Mouse (Mus musculus): ENCODE data around the gene Gprin1. TPM values are rescaled to one million over a fixed set of nuclear protein-coding genes. Genes with fewer than 3 reads are reported as not detected.

Gene Gprin1
- polyA plus RNA-seq, 1 experiment: 0.09 TPM

DNA sequence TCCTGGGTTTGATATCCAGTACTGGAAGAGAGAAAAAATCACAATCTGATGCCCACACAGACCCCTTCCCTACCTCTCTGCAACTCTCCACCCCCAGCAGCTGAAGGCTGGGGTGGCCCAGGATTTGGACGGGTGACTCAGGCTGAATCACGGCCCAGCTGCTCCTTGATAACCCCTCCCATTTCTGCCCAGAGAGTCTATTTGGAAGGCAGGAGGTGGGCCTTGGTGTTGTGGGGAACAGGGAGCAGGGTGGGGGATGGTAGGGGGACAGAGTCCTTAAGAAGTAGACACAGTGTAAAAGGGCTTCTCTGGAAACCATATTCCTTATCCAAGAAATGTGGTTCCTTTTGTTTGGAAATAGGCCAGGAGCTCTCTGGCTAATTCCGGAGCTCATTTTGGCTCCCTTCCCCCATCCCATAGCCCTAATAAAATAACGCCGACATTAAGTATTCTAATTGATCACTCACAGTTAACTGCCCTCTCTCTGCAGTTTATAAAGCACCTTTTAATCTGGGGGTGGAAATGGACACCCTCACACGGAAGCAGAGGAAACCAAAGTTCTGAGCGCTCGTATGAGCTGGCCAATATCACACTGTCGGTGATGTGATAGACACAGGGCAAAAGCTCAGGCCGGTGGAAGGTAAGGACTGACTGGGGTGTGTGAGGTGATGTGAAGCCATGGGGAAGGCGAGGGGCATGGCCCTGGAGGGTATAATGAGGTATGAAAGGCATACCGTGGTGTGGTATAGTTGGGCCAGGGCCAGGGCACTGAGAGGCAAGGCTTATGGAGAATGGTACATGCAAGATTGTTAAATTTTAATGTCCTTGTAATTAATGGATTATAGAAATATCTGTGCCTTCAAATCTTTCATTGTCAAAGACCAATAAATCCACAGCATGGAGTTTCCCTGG, 4.8 kb upstream of the Gprin1 start:
- Histone ChIP-seq H3K4me3 (replicated peaks; ENCODE audit: extremely low read depth, low read depth, low read length) (no peak overlapping the region), H3K4me1 (ENCODE audit: control insufficient read depth, insufficient read depth, low read length) (0 out of 2 replicates have a peak, but pooled peaks cover 3% of the 10 kb centered on the region)
- no peak for DNase-seq
- 36% methylated on average over 12 of the region's 12 CpGs for WGBS
- TF ChIP-seq CTCF (IDR thresholded peaks at IDR 0.05; ENCODE audit: insufficient read depth, low read length) (no peak), POLR2A (IDR thresholded peaks at IDR 0.05; ENCODE audit: borderline replicate concordance, extremely low read depth, low read depth, low read length) (no peak)

DNA sequence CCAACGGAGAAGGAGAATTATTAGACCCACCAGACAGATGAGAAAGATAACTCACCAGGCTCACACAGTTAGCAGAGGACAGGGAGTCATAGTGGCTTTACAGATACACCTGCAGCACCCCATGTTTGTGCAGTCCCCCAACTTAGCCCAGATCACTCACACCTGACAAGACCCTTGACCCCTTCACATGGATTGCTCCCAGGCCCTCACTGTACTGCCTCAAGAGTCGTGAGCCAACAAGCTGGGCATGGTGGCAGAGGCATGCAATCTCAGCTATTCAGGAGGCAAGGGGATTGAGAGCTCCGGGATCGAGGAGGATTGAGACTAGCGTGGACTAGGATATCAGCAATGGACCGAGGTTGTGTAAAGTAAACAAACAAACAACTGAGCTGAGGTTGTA, 4.1 kb upstream of the Gprin1 start:
- TF ChIP-seq CTCF (IDR thresholded peaks at IDR 0.05; ENCODE audit: insufficient read depth, low read length): no peak
- no peak for TF ChIP-seq POLR2A (IDR thresholded peaks at IDR 0.05; ENCODE audit: borderline replicate concordance, extremely low read depth, low read depth, low read length)
- DNase-seq: no peak
- WGBS: 45% methylated on average over 6 of the region's 6 CpGs
- Histone ChIP-seq H3K4me3 (replicated peaks; ENCODE audit: extremely low read depth, low read depth, low read length) (no peak overlapping the region), H3K4me1 (ENCODE audit: control insufficient read depth, insufficient read depth, low read length) (0 out of 2 replicates have a peak, but pooled peaks cover 3% of the 10 kb centered on the region)

DNA sequence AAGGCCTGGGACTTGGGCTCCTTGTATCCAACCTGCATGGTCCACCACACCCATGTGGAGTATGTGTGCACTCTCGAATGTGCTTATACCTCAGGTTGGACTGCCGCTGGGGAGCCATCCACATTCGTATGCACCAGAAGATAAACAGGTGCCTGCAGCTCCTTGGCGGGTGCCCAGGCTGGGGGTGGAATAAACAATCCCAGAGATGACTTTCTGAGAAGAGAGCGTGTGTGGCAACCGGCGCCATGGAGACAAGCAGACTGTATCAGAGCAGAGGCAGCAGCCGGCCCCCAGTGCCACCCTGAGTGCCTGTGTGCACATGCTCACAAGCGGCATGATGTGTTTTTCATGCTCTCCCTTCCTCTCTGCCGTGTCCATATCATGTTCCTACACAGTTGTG, 3.0 kb upstream of the Gprin1 start:
- Histone ChIP-seq H3K4me1 (ENCODE audit: control insufficient read depth, insufficient read depth, low read length) (no peaks in the 10 kb centered on the region), H3K4me3 (replicated peaks; ENCODE audit: extremely low read depth, low read depth, low read length) (no peak overlapping the region)
- TF ChIP-seq CTCF (IDR thresholded peaks at IDR 0.05; ENCODE audit: insufficient read depth, low read length) (no peak), POLR2A (IDR thresholded peaks at IDR 0.05; ENCODE audit: borderline replicate concordance, extremely low read depth, low read depth, low read length) (no peak)
- DNase-seq: no peak
- 71% methylated on average over 10 of the region's 10 CpGs for WGBS

DNA sequence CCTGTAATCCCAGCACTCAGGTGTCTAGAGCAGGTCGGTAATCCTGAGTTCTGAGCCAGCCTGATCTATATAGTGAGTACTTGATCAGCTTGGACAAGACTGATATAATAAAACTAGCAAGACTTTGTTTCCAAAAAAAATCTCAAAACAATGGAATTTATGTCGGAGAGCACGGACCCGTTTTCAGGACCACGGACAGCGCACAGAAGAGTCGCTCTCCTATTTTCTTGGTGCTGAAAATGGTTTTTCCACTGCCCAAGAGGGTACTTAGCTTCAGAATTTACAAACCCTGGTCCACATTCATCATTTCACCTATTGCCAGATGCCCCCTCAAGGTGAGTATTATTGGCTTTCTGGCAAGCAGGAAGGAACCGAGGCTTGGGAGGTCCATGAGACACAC, 1.0 kb upstream of the Gprin1 start:
- WGBS: 4% methylated on average over 8 of the region's 8 CpGs
- DNase-seq: no peak
- no peaks in the 10 kb centered on the region for H3K4me1 ChIP-seq (ENCODE audit: control insufficient read depth, insufficient read depth, low read length)
- no peak for TF ChIP-seq POLR2A (IDR thresholded peaks at IDR 0.05; ENCODE audit: borderline replicate concordance, extremely low read depth, low read depth, low read length)
- TF ChIP-seq CTCF (IDR thresholded peaks at IDR 0.05; ENCODE audit: insufficient read depth, low read length): no peak
- no peak overlapping the region for H3K4me3 ChIP-seq (replicated peaks; ENCODE audit: extremely low read depth, low read depth, low read length)

DNA sequence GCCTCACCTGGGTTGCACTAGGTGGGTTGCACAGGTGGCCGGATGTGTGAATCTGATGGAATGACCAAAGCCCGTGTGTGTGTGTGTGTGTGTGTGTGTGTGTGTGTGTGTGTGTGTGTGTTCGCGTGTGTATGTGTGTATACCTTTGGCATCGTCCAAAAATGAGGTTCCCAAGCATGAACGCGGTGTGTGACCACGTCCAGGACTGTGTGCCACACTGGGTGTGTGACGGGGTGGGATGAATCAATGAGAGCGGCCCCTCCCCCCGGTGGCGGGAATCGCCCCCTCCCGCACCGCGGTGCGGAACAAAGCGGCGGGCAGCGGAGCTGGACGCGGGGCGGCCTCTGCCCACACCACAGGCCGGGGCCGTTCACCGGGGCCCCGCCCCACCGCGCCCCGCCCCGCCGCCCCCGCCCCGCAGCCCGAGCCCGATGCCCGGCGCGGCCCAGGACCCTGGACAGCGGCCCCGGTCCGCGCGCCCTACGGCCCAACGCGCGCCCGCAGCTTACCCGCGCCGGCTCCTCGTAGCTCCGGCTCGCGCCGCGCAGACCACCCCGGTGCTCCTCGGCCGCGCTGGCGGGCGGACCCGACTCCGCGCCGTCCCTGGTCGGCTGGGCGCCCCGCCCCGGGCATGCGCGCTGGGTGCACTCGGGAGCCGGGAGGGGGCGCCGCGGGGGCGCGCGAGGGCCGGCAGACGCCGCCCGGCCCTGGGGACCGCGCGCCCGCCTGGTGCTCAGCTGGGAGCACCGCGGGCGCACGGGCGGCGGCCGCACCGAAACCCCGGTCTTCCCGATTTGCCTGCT, 412 bp downstream of the Gprin1 start:
- WGBS: 2% methylated on average over 71 of the region's 100 CpGs
- DNase-seq: no peak
- H3K4me1 ChIP-seq (ENCODE audit: control insufficient read depth, insufficient read depth, low read length): no peaks in the 10 kb centered on the region
- TF ChIP-seq CTCF (IDR thresholded peaks at IDR 0.05; ENCODE audit: insufficient read depth, low read length): no peak
- no peak for TF ChIP-seq POLR2A (IDR thresholded peaks at IDR 0.05; ENCODE audit: borderline replicate concordance, extremely low read depth, low read depth, low read length)
- H3K4me3 ChIP-seq (replicated peaks; ENCODE audit: extremely low read depth, low read depth, low read length): no peak overlapping the region

DNA sequence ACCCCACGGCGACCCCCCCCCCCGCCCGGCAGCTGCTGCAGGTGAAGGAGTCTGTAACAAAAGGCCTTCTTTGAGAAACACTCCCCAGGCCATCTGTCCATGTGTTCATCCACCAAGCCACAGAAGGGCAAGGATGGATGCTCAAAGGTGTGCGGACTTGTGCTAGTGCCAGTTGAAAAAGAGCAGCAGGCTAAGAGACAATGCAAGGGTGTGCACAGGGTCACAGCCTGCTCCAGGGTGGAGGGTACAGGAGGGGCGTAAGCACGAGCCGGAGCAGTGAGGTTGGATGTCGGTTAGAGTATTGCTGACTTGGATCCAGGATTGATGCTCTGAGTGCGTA, 983 bp downstream of the Gprin1 start:
- TF ChIP-seq CTCF (IDR thresholded peaks at IDR 0.05; ENCODE audit: insufficient read depth, low read length) (no peak), POLR2A (IDR thresholded peaks at IDR 0.05; ENCODE audit: borderline replicate concordance, extremely low read depth, low read depth, low read length) (no peak)
- 46% methylated on average over 10 of the region's 10 CpGs for WGBS
- Histone ChIP-seq H3K4me1 (ENCODE audit: control insufficient read depth, insufficient read depth, low read length) (no peaks in the 10 kb centered on the region), H3K4me3 (replicated peaks; ENCODE audit: extremely low read depth, low read depth, low read length) (no peak overlapping the region)
- DNase-seq: no peak

DNA sequence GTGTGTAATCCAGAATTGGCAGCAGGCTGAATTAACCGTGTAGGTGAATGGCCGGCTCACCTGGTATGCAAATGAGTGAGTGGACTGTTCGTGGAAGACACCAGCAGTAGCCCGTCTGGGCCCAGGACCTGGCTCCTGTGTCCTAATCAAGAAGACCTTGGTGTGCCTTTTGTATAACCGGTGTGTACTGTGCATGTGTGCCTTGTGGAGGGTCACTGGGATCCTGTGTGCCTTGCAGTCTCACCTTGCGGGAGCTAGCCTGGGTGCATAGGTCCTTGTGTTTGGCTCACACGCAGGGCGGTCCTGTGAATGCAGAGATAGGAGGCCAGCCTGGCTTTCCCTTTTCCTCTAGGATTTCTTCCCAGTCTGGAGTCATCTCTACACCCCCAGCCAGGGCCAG, 1.5 kb downstream of the Gprin1 start:
- Histone ChIP-seq H3K4me3 (replicated peaks; ENCODE audit: extremely low read depth, low read depth, low read length) (no peak overlapping the region), H3K4me1 (ENCODE audit: control insufficient read depth, insufficient read depth, low read length) (no peaks in the 10 kb centered on the region)
- no peak for DNase-seq
- WGBS: 78% methylated on average over 8 of the region's 8 CpGs
- TF ChIP-seq POLR2A (IDR thresholded peaks at IDR 0.05; ENCODE audit: borderline replicate concordance, extremely low read depth, low read depth, low read length) (no peak), CTCF (IDR thresholded peaks at IDR 0.05; ENCODE audit: insufficient read depth, low read length) (no peak)

DNA sequence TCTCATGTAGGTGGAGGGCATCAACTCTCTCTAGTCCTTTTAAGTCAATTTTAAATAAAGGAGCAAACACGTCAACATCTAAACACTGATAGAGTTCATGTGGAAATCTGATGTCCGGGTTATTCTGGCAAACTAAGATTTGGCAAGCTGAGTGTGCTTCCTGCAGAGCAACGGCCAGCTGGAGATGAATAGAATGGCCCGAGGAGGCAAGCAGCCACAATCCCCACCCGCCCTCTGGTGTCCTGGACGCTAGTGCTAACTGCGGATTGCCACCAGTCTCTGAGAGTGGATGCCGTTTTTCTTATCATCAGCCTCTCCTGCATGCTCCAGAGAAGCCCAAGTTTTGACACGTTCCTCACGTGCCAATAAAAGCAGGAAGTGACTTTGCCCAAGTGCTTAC, 2.8 kb downstream of the Gprin1 start:
- 39% methylated on average over 10 of the region's 10 CpGs for WGBS

DNA sequence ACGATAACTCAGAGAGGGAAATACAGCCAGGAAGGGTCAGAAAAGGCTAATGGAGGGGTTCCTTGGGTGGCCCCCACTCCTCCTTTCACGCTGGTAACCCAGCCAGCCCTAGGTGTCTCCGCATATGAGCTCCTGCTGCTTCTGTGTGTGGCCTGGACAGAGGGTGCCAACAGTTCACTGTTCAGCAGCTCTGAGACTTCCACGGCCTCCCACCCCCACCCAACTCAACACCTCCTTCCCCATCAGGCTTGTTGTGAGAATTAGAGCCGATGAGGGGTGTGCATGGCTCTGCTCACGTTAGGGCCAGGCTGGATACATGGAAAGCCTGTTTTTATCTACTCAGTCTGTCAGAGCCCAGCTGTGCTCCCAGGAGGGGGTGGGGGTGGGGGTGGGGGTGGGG, 3.6 kb downstream of the Gprin1 start:
- no peak for TF ChIP-seq CTCF (IDR thresholded peaks at IDR 0.05; ENCODE audit: insufficient read depth, low read length)
- no peak for TF ChIP-seq POLR2A (IDR thresholded peaks at IDR 0.05; ENCODE audit: borderline replicate concordance, extremely low read depth, low read depth, low read length)
- H3K4me1 ChIP-seq (ENCODE audit: control insufficient read depth, insufficient read depth, low read length): no peaks in the 10 kb centered on the region
- 33% methylated on average over 6 of the region's 6 CpGs for WGBS
- no peak overlapping the region for H3K4me3 ChIP-seq (replicated peaks; ENCODE audit: extremely low read depth, low read depth, low read length)
- no peak for DNase-seq

More for the DNA sequence above, 2.8 kb downstream of the Gprin1 start:
- no peak for TF ChIP-seq POLR2A (IDR thresholded peaks at IDR 0.05; ENCODE audit: borderline replicate concordance, extremely low read depth, low read depth, low read length)
- TF ChIP-seq CTCF (IDR thresholded peaks at IDR 0.05; ENCODE audit: insufficient read depth, low read length): no peak
- no peak for DNase-seq
- Histone ChIP-seq H3K4me3 (replicated peaks; ENCODE audit: extremely low read depth, low read depth, low read length) (no peak overlapping the region), H3K4me1 (ENCODE audit: control insufficient read depth, insufficient read depth, low read length) (no peaks in the 10 kb centered on the region)

Data from lung, adult 2 months (tissue).